Mouse (Mus musculus) liver, embryonic 14.5 days (tissue): Measurements from ENCODE around the gene Sh3d19.

Source experiments
- CTCF ChIP-seq: IDR thresholded peaks from 2 replicates; pipeline ENCODE4 v1.5.1; 2016; ENCODE audit warnings: antibody characterized with exemption, low read depth, control low read depth
- EP300 ChIP-seq: IDR thresholded peaks from 2 replicates; pipeline ENCODE4 v1.6.1; 2016; ENCODE audit warnings: antibody characterized with exemption, low read depth

GRCm38 (mm10) chr3:86134939-86135638 lies 164.2 kb downstream of the Sh3d19 start:
- no peak for TF ChIP-seq CTCF
- TF ChIP-seq EP300, result no peak
